Mouse (Mus musculus) thymus, adult 2 months (tissue): ENCODE measurements at regions not wholly inside any gene's neighbourhood (a gene's known extent, or its start where the extent isn't known, plus 50 kb on each side); places are given as distances from the start of the nearest gene placed in this dataset.

ENCODE experiments used
- DNase-seq: peaks from one replicate; pipeline ENCODE4 v3.0.0; 2021
- H3K27ac ChIP-seq: fragments of 200-500 bp; 2 replicates; pipeline ENCODE4 v1.5.1; 2012; ENCODE audit warnings: low read length, control low read depth; ENCODE audit not compliant: control insufficient read depth, insufficient read depth
- H3K27me3 ChIP-seq: fragments of 200-500 bp; 2 replicates; pipeline ENCODE4 v1.6.1; 2012; ENCODE audit warnings: mild to moderate bottlenecking, low read length, moderate library complexity, mixed read lengths; ENCODE audit not compliant: control insufficient read depth, insufficient read depth
- H3K36me3 ChIP-seq: fragments of 200-500 bp; 2 replicates; pipeline ENCODE4 v1.6.1; 2012; ENCODE audit warnings: mild to moderate bottlenecking, low read length, moderate library complexity; ENCODE audit not compliant: control insufficient read depth, insufficient read depth
- H3K4me1 ChIP-seq: fragments of 200-500 bp; replicated peaks from 2 replicates; pipeline ENCODE4 v1.6.1; 2012; ENCODE audit warnings: low read length; ENCODE audit not compliant: control insufficient read depth, insufficient read depth
- H3K4me3 ChIP-seq: fragments of 200-500 bp; 2 replicates; pipeline ENCODE4 v1.5.1; 2012; ENCODE audit warnings: mild to moderate bottlenecking, low read length, control low read depth, moderate library complexity; ENCODE audit not compliant: control insufficient read depth, insufficient read depth
- CTCF ChIP-seq: fragments of 200-500 bp; IDR thresholded peaks from 2 replicates; pipeline ENCODE4 v1.5.1; 2012; ENCODE audit warnings: mild to moderate bottlenecking, control low read depth, low read length, moderate library complexity, borderline replicate concordance; ENCODE audit not compliant: control insufficient read depth, poor library complexity, insufficient read depth; ENCODE audit errors: extremely low read depth
- POLR2A ChIP-seq: fragments of 200-500 bp; IDR thresholded peaks from 2 replicates; pipeline ENCODE4 v1.6.1; 2012; ENCODE audit warnings: mild to moderate bottlenecking, low read length, control low read depth, moderate library complexity; ENCODE audit not compliant: control insufficient read depth, poor library complexity, insufficient read depth; ENCODE audit errors: extremely low read depth
- whole genome bisulfite sequencing: fragments of 180-500 bp; shearing (Covaris S2); methylation state at CpG from one replicate; pipeline ENCODE4 v1.1.7; 2018; 5-methylcytosine and 5-hydroxymethylcytosine counted together

DNA sequence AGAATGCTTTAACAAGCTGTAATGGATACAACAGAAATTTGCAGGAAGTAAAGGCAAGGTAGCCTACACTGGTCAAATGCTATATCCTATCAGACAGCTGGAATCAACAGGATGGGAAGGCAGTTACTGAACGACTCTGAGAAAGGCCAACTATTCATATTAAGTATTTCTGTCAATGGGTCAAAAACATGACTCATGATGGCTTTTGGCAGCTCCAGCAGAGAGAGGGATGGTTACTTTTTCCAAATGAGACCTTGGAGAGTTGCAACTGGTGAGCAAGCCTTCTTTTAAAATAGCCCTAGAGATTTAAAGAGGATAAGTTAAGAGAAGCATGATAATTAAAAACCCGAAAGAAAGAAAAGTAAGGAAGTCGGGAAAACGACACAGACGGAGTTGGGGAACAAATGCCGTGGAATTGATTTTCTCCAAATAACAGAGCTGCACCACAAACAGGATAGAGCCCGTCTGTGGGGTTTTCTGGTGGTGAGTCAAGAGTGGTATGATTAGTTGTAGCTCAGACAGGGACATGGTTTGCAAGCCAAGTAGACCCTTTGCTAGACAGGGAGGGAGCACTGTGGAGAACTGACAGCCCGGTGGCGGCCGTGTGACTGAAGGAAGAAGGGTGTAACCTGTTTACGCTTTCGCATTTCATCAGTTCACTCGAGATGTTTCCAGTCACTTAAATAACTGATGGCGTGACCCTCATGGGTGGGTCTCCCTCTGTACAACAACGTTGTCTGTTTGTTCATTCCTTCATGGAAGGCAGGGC, 3638.1 kb upstream of the Gm7489 start:
- WGBS = 94% methylated on average over 15 of the region's 15 CpGs
- Histone ChIP-seq H3K27ac (no peak overlapping the region), H3K4me1 (no peaks in the 10 kb centered on the region), H3K36me3 (no peaks in the 10 kb centered on the region), H3K27me3 (no peaks in the 10 kb centered on the region), H3K4me3 (no peak overlapping the region)
- TF ChIP-seq CTCF = no peak
- TF ChIP-seq POLR2A = no peak
- DNase-seq = no peak

GRCm38 (mm10) chr15:50260057-50260456, 3624.6 kb upstream of the Gm7489 start:
- Histone ChIP-seq H3K4me1 (peaks cover 2% of the 10 kb centered on the region), H3K27me3 (no peaks in the 10 kb centered on the region), H3K36me3 (no peaks in the 10 kb centered on the region), H3K4me3 (no peak overlapping the region), H3K27ac (no peak overlapping the region)
- TF ChIP-seq POLR2A (no peak), CTCF (no peak)
- WGBS = 70% methylated on average over 2 of the region's 2 CpGs
- no peak for DNase-seq

DNA sequence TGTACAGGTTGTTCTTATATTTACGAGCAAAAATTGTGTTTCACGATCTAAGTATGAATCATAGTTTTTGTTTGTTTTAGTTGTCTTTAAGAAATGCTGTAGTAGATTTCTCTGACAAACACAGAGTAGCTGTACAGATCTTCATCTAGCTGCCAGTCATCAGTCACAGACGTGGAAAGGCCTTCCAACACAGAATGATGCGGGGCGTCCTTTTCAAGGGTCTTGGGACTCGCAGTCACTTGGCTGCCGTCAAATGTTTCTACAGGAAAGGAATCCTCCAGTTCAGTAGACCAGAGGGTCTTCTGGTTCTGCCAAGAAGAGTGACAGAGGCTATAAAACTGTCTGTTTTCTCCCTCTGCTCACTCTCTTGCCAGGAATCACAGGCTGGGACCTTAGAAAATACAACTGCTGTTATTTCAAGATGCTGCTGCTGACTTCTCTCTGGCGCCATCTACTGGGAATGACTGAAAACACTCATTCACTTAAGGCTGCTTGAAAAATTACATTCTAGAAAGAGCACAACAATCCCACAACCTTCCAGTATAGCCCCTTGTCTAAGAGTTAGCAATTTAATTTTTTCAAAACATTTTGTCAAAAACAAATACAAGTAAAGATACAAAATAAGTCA, 3623.3 kb upstream of the Gm7489 start:
- Histone ChIP-seq H3K4me3 (no peak overlapping the region), H3K27ac (peak overlapping the region; percentile 70), H3K27me3 (no peaks in the 10 kb centered on the region), H3K4me1 (peaks cover 2% of the 10 kb centered on the region), H3K36me3 (no peaks in the 10 kb centered on the region)
- no peak for TF ChIP-seq POLR2A
- no peak for TF ChIP-seq CTCF
- DNase-seq = peak; percentile 49
- 84% methylated on average over 8 of the region's 8 CpGs for WGBS

DNA sequence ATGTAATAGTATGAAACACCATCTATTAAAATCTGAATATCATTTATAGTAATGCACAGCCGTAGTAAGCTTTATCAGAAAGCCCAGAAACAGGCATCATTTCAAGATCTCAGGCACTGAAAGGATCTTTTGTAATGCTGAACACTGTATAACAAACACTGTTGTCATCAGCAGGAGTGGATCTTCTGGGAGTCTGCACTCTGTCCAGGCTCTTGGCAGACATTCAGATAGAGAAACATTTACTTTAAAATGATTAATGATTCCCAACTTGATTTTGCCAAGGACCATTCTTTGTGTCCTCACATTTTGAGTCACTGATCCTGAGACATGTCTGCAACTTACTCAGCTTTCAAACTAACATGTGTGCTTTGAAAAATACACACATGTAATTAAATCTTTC, 3617.2 kb upstream of the Gm7489 start:
- 98% methylated on average over 1 of the region's 1 CpGs for WGBS
- Histone ChIP-seq H3K4me3 (no peak overlapping the region), H3K27me3 (no peaks in the 10 kb centered on the region), H3K27ac (no peak overlapping the region), H3K4me1 (no peaks in the 10 kb centered on the region), H3K36me3 (no peaks in the 10 kb centered on the region)
- DNase-seq = no peak
- TF ChIP-seq CTCF (no peak), POLR2A (no peak)

DNA sequence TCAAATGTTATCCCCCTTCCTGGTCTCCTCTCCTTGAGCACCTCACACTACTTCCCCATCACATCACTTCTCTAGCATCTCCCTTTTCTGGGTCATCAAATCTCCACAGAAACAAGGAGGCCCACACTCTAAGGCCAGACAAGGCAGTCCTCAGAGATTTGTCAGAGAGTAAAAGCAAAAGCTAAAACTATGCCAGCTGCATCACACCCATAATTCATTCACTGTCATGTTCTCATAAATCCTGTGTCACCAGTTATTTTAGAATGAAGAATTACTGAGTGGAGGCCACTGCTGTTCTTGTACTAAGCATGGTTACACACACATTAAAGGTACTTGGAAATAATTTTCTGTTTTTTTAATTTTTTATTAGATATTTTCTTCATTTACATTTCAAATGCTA, 3613.1 kb upstream of the Gm7489 start:
- no peaks in the 10 kb centered on the region for H3K36me3 ChIP-seq
- no peaks in the 10 kb centered on the region for H3K4me1 ChIP-seq
- TF ChIP-seq POLR2A = no peak
- no peak for TF ChIP-seq CTCF
- no peaks in the 10 kb centered on the region for H3K27me3 ChIP-seq
- no peak overlapping the region for H3K4me3 ChIP-seq
- no peak for DNase-seq
- no peak overlapping the region for H3K27ac ChIP-seq

DNA sequence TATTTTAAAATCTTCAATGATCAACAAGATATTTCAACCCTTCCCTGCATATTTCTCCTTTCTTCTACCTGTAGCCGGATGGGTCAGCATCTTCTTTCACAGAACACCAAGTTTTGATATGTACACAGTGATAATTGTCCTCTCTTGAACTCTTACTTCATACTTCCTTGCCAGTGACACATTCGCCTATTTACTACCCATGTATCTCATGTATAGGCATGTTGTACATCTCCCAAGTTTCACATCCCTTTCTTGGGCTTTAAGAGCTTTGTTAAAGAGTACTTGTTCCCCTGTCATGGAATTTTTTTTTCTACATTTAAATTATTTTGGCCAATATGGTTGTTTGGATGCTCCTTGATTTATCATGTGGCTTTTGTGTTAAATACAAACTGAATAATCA, 3602.1 kb upstream of the Gm7489 start:
- WGBS = 93% methylated on average over 2 of the region's 2 CpGs
- Histone ChIP-seq H3K27me3 (no peaks in the 10 kb centered on the region), H3K36me3 (no peaks in the 10 kb centered on the region), H3K27ac (no peak overlapping the region), H3K4me1 (no peaks in the 10 kb centered on the region), H3K4me3 (no peak overlapping the region)
- TF ChIP-seq CTCF (no peak), POLR2A (no peak)
- no peak for DNase-seq

GRCm38 (mm10) chr15:50283491-50283890, 3601.2 kb upstream of the Gm7489 start:
- TF ChIP-seq CTCF (no peak), POLR2A (no peak)
- Histone ChIP-seq H3K36me3 (no peaks in the 10 kb centered on the region), H3K27me3 (no peaks in the 10 kb centered on the region), H3K4me3 (no peak overlapping the region), H3K4me1 (no peaks in the 10 kb centered on the region), H3K27ac (no peak overlapping the region)
- 95% methylated on average over 2 of the region's 2 CpGs for WGBS
- DNase-seq = no peak

GRCm38 (mm10) chr15:50301831-50302230, 3582.9 kb upstream of the Gm7489 start:
- no peak overlapping the region for H3K27ac ChIP-seq
- DNase-seq = no peak
- H3K4me3 ChIP-seq = no peak overlapping the region
- WGBS = 93% methylated on average over 3 of the region's 3 CpGs
- TF ChIP-seq POLR2A (no peak), CTCF (no peak)
- H3K4me1 ChIP-seq = no peaks in the 10 kb centered on the region; the same call in 1 of the 2 replicates
- H3K27me3 ChIP-seq = no peaks in the 10 kb centered on the region
- H3K36me3 ChIP-seq = no peaks in the 10 kb centered on the region
